Mouse (Mus musculus) adrenal gland, adult 2 months (tissue): Measurements from ENCODE around the gene Wwox. TPM values are rescaled to one million over a fixed set of nuclear protein-coding genes. Genes with fewer than 3 reads are reported as not detected.

ENCODE experiments used
- DNase-seq: peaks from one replicate; pipeline ENCODE4 v3.0.0; 2021
- polyA plus RNA-seq: library from polyadenylated mRNA; depleted of rRNA; stranded (reverse); fragments of >200 nt; gene quantifications from 2 replicates; pipeline ENCODE4 v1.2.3, GENCODE M21; 2012
- total RNA-seq, 2 experiments: library from RNA; stranded (reverse); gene quantifications; 2 replicates each; pipeline ENCODE4 v1.2.3; 2021

Wwox gene
- total and polyA plus RNA-seq, 3 experiments: 18.6 to 30.6 (median 24.5) TPM

DNA sequence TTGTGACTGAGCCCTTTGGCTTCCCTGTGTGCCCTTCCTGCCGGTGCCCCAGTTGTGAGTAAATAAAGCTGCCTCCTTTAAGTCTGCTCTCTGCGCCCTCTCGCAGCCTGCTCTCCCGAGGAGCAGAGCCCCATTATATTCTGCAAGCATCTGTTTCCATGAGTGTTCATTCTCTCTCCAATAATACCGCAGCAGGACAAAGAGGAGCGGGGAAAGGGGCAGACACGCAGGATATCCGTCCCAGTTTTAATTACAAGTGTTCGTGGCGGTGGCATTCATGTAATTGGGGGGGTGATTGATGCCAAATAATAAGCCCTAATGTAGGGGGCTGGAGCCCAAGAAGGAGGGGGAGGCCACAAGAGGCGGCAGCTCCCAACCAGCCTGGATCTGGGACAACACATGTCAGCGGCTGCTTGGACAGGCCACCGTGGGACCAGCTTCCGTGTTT, 734.2 kb downstream of the Wwox start:
- no peak for DNase-seq

DNA sequence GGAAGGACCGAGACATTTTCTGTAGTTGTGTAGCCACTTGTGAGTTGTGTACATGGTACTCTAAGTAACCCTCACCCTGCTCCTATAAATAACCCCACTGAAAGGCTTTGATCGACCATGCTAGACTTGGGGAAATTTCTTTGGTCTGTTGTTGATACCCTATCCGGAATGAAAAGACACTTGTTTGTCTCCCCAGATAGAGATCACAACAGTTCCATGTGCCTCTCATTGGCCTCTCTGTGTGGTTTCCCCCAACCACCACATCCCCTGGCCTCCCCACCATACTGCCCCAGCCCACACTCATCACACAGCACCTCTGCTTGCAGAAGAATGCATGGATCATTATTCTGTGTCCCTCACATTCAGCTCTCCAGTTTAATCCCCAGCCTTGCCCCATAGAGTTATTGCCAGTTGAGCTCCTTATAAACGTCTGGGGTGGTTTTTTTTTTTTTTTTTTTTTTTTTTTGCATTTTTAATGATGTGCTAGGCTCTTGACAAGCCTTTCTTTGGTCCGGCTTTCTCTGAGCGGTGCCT, 746.0 kb downstream of the Wwox start:
- no peak for DNase-seq

DNA sequence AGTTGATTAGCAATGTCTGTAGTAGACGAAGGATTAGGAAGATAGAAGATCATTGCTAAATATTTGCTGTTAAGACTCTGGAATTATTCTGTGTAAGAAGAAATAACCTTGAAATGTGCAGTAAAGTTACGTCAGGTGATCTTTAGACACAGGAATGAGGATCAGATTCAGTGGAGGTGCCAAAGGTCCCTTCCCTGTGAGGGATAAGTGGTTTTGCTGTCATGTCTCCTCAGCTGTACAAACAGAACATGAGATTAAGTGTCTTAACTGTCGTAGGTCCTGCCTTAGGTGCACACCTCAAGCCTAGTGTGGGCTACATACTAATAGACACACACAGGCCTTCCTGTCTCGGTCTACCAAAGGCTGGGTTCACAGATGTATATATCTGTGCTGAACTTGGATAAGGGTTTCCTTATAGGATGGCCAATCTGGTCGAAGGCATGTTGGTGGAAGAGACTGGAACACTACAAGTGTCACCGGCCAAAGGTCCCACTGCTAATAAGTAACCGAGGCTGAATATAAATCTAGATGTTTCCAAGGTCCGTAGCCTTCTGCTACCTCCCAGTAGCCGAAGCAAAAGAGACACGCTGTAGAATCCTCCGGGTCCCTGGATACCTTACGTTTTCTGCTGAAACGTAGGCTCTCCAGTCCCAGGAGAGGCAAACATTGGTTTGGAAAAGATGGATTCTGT, 746.8 kb downstream of the Wwox start:
- no peak for DNase-seq

DNA sequence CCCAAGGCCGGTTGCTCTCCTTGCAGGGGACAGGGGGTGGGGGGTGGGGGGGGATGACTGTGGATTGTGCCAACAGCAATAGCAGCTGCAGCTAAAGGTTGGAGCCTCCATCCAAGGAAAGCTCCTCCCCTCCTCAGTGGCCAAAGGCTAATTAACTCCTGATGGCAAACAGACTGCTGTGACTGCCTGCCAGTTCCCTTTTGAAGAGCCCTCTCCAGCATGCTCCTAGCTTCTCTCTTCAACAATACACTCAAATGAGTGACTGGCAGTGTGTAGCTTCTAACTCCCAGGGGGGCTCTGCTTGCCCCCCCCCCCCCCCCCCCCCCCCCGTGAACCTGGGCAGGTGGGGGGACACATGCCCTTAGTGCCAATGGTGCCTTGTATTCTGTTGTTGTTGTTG, 747.4 kb downstream of the Wwox start:
- DNase-seq: no peak

DNA sequence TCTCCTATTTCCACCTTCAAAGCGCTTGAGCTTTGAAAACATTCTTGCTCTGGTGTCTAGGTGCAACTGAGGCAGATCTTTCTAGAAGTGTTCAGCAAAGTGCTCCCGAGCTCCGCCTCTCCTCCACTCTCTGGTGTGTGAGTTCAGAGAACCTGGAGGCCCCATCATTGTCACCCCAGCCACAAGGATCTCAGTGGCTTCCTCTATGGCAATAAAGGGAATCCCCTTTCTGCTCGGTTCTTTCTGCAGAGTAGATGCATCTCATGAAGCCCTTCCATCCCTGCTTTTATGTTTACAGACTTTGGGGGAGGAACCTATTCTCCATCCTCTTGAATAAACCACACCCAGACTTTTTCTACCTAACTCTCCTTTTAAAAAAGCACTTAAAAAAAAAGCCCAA, 749.0 kb downstream of the Wwox start:
- DNase-seq: no peak

DNA sequence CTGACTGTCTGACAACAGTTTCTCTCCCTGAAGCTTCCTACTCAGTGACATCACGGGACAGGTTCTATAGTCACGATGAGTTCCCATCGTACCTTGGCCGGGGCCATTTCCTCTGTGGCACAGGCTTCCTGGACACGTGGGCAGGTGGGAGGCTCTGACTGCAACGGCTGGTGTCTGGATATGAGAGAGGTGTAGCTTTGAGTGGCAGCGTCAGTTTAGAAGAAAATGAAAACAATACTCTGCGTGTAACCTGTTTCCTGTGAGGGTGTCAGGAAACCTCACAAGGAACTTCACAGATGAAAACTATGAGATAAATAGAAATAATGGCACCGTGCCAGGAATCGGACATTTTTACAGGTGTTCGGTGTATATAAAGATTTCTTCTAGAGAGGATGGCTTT, 750.4 kb downstream of the Wwox start:
- no peak for DNase-seq

DNA sequence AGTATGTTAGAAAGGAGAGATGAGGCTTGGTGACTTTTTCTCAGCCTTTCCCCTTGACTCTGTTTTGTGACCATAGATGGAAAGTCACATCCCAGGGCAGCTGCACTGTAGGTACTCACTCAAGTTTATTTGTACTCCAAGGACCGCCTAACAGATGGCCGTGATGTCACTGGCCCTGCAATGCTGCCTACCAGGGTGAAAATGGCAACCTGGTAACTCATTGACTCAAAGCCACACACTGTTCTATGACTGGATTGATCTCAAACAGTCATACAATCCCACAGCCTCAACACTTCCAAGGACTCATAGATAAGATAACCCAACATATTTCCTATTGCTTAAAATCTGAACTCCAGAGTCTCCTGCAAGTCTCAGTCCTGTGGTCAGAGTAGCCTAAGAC, 754.3 kb downstream of the Wwox start:
- no peak for DNase-seq

DNA sequence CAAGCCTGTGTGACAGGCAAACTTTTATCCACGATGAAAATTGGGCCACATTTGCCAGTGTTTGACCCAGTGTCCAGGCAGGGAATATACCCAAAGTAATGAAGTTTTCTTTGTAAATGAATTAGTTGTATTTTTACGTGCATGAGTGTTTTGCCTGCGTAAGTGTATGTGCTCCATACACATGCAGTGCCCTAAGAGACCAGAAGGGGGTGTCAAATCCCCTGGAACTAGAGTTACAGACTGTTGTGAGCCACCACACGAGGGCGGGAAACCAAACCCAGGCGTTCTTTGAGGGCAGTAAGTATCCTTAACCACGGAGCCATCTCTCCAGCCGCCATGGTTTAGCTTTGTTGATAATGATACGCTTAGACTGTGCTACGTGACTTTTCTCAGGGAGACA, 755.9 kb downstream of the Wwox start:
- DNase-seq: no peak

DNA sequence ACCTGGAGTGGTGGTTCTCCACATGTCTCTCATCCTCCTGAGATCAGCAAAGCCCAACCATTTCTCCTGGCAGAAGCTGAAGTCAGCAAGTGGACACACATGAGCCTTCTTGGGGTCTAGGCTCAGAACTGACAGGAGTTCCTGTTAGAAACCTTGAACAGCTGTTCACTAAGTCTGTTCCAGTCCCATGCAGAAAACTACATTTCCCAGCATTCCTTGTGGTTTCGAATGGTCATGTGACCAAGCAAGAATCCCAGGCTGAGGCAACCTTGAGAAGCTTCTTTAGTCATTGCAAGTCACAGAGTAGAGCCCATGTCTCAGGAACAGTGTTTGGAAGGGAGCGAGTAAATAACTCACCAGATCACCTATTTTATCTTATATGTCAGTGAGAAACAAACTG, 757.4 kb downstream of the Wwox start:
- peak; percentile 51 for DNase-seq

DNA sequence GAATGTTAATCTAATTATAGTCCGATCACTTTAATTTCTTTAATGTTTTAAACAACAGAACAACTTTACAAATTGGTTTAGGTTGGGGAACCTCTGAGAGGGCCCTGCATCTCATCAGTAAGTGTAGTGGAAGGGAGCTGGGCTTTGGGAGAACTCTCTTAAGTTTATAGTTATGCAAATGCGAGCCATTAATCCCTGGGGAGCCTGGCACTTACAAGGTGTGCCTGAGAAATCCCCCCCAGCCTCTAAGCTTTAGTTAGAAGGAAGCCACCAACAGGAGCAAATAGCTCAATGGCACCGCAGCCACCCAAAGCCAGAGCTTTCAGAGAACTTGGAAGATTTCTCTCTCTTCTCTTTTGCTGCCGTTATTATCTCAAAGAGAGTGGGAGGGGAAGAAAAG, 759.7 kb downstream of the Wwox start:
- no peak for DNase-seq

DNA sequence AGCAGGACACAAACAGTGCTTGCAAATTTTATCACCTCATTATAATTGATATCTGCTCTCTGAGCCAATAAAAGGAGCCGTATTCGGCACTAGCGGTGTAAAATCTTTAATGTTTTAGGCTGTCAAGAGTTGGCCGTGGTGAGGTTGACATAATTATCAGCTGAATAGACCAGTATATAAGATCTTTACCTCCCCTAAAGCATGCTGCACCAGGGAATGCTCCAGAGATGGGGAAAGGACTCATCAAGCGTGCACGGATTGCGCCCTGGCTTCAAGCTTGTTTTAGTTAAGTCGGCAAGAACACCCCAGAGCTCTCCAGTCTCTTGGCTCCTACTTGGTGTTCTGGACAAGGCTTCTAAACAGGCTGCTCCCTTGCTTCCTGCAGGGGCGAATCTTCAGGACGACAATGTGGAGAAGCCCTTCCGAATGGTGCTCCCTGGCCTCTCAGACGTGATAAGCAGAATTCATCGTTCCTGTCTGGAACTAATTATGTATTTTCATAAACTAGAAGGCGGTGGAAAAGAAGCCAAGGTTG, 760.2 kb downstream of the Wwox start:
- no peak for DNase-seq

DNA sequence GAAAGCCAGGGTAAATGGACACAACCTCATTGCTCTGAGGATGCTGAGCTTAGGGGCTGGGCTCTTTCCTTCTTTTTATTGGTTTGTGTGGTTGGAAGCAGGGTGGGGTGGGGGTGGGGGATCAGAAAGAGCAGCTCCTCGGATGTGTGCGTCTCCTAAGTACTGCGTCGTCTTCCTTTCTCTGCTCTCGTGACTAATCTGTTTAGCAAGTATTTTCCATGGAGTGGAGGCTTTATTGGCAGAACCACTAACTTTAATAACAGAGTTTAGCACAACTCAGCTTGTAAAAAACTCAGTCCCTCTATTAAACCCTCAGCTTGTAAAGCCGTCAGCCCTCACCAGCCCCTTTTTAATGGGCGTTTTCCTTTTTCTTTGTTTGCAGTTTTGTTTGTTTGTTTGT, 762.3 kb downstream of the Wwox start:
- no peak for DNase-seq

DNA sequence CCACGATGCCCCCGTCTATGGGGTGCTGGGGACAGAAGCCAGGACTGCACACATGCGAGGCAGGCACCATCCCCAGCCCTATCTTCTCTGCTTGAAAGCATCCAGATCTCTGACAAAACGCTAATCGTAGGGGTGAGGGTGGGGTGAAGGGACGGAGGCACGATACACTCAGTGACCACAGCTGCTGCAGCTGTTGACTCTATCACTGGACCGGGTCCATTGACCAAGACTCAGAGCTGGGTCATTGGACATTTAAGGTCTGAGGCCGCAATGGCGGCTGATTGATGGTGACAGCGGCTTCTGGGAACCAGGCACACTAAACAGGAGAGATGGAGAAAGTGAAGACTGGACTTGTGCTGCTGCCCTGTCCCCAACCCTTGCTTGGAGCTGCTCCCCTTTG, 768.0 kb downstream of the Wwox start:
- no peak for DNase-seq

DNA sequence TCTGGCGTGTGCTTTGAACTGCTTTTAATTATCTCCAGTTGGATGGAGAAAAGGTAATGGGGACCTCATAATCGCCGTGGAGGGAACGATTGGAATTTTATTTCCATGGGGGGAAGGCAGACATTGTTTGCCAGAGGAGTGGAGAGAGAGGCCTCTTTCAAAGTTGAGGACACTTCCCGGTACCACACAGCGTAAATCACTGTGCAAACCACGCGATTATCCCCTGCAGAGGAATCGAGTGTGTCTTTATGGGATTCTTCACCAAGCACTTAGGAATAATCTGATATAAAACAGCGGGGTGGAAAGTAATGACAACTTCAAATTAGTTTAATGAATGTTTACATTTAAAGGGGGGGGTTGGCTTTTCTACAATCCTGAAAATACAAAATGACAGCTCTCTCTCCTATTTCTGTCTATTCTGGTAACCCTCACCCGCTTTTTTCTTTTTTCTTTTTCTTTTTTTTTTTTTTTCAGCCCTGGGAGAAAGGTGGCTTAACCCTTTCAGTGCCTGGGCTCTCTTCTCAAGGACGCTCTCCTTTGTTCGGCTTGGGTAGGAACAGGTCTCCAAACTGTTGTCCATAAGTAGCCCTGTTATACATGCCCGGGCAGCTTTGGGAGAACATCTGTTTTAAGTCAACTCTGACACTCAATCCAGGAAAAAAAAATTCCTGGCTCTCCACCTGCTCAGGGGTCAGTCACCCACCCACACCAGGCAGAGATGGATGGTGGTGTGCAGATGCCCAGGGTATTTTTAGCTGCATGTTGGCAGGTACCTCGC, 769.1 kb downstream of the Wwox start:
- DNase-seq: no peak

DNA sequence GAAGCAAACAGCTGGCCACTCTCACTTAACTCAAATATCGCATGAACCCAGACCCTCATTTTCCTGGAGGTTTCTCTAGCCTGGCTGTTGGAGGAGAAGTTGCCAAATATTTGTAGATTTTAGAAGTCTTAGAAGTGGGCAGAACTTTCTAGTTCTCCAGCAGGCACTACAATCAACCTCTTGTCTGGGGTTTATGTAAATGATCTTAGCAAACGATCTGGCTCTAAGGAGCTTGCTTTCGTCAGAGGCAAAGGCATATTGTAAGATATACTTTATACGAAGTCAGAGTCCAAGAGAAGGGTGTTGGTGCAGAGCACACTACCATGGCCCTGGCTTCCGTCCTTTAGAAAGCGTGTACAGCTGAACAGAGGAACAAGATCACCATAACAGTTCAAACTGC, 770.6 kb downstream of the Wwox start:
- DNase-seq: no peak

DNA sequence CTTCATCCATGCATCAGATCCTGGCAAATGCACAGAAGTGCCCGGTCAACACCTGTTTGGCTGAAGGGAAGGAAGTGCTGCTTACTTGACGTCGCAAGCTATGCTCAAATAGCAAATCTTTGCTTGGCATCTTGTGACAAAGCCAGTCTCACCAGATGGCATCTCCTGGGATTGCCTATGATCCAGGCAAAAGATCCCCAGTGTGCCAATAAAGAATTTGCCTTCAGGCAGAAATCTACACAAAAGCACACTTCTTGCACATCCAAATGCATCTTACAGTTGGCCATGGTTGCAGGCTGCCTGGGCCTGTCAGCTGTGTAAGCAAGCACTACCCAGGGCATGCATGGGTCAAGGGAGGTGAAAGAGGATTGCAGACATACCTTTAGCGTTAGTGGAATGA, 773.7 kb downstream of the Wwox start:
- DNase-seq: no peak

DNA sequence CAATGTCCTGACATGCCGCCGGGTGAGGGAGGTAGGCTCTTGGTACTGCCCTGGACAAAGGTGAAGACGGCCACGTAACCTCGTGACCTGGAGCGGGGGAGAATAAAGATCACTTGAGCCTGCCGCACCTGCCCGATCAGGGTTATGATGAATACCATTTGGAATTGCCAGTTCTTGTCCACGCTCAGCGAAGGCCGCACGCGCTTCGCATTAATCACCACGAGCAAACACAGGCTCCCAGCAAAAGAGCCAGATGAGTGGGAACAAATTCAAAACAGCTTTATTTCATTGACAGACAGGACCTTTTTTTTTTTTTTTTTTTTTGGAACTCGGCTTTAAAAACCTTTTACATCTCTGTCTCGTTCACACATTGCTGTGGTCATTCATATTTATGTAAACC, 775.4 kb downstream of the Wwox start:
- DNase-seq: no peak

DNA sequence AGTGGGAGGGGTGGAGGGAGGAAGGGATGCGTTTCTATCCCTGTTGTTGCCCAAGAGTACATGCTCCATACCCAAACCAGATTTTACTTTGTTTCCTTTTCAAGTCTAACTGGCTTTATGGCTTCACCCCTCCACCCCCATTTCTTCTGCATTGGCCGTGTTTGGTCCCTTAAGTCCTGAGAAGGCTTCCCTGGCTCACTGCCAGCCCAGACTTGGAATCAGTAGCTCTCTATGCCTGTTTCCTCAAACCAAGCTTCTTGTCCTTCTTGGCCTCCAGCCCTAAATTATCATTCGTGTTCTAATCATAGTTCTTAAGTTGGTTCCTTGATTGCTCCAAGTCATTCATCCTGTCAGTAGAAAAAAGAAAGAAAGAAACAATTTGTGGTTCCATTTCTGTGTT, 777.3 kb downstream of the Wwox start:
- DNase-seq: no peak

DNA sequence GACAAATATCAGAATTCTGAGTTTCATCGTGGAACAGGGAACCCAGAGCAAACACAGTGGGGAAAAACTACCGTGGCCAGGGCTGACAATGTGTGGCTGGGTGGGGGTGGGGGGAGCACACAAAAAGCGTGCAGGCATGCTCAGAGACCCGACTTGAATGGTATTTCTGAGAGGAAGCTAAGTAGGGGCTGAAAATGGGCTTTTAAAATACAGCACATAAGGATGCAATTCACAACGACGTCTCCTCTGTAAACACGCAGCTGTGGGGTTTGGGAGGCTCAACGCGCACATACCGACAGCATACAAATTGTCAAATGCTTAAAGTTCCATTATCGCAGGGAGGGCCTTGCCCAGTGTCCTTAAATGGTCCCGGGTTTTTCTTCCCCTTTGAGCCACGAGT, 783.1 kb downstream of the Wwox start:
- DNase-seq: no peak

DNA sequence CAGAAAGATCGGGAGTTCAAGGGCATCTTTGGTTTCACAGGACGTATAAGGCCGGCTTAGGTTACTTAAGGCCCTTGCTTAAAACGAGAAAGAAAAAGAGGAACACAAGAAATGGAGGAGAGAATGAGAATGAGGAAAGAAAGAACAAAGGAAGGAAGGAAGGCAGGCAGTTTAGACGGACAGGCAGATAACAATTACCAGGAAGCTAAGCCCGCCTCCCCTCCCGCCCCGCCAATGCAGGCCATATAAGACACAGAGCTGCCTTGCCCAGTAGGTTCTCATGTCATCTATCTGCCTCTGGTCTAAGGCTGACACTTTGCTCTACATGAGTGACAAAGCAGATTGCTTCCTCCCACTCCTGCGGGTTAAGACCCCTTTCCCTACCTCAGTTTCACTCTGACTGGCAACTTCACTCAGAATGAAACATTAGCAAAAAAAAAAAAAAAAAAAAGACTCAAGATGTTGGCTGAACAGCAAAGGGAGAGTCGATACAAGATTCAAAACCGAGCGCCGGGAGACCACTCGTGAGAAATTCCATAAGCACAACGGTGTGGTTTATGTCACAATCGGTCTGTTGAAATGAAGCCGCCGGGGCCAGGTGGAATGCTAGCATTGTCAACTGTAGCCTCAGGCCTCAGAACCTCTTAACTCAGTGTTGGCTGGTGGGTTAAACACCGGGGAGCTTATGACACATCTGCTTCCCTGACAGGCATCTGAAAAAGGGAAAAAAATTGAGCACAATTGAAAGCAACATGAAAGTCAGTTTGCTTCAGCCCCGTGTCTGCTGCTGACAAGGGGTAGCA, 787.5 kb downstream of the Wwox start:
- no peak for DNase-seq

DNA sequence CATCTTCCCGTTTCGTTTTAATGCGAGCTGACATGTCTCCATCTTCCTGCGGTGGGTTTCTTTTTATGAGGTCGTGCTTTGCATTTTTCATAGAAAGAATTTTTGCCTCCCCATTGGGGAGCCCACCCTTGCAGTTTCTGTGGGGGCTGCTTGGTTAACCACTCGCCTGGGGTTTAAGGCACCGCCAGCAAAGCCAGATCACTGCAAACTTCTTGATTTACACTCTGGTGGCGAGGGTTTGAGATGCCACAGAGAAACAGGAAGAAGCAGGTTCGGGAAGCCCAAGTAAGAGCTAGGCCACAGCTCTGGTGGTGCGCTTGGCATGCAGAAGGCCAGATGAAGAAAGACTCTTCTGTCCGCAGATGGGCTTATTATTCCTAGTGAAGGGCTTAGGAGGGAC, 789.4 kb downstream of the Wwox start:
- no peak for DNase-seq

DNA sequence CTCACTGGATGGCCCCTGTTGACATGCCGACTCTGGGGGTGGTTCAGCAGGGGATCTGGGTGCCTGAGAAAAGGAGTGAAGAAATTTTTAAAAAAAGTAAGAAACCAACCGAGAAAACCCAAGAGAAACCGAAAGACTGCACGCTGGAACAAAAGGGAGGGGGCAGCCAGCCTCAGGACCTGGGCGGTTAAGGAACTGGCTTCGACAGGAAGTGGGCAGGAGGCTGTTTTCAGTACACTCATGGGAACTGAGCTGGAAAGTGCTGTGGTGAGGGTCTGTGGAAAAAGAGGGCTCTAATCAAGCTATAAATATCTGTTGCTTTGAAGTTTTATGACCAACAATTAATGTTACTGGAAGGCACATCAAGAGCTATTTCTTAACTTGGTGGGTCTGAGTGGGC, 794.6 kb downstream of the Wwox start:
- no peak for DNase-seq

DNA sequence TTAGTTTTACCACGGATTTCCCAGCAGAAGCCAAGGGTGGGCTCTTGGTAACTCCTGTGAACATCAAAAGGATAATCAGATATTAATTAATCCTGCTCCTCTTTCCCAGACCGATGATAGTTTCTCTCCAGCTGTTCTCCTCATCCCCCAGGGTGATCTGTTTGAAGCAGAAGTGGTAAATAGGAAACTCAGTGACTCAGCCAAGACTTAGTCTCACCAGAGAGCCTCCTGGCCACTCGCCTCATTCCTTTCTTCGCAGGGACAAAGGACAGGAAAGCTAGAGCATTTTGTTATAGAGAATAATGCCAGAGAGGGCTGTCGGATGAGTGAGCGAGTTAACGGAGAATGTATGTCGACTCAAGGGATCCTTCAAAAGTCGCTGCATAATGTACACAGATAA, 798.1 kb downstream of the Wwox start:
- no peak for DNase-seq
